Mouse (Mus musculus) limb, embryonic 14.5 days (tissue): ENCODE measurements around the gene Kctd14. TPM values are rescaled to one million over a fixed set of nuclear protein-coding genes. Genes with fewer than 3 reads are reported as not detected.

ENCODE experiments used
- ATAC-seq: fragments of 200-750 bp; cut with Nextera tagmentation; 2 replicates; pipeline ENCODE4 v1.8.0; 2017; ENCODE audit warnings: low read depth, moderate number of reproducible peaks, moderate TSS enrichment; ENCODE audit not compliant: low FRiP score
- DNase-seq: peaks from one replicate; pipeline ENCODE4 v3.0.0-alpha.2; 2015; ENCODE audit warnings: low spot score
- H3K27ac ChIP-seq: fragments of 300-500 bp; sonication (generic); replicated peaks from 2 replicates; pipeline ENCODE4 v1.5.1; 2014; ENCODE audit warnings: low read depth, mild to moderate bottlenecking, low read length, moderate library complexity, mixed read lengths
- H3K27me3 ChIP-seq: fragments of 300-500 bp; sonication (generic); 2 replicates; pipeline ENCODE4 v1.6.1; 2014; ENCODE audit warnings: low read length, mixed read lengths; ENCODE audit not compliant: control insufficient read depth, insufficient read depth
- H3K36me3 ChIP-seq: fragments of 300-500 bp; sonication (generic); 2 replicates; pipeline ENCODE4 v1.6.1; 2014; ENCODE audit warnings: mild to moderate bottlenecking, low read length, moderate library complexity, mixed read lengths; ENCODE audit not compliant: control insufficient read depth, insufficient read depth
- H3K4me1 ChIP-seq: fragments of 300-500 bp; sonication (generic); 2 replicates; pipeline ENCODE4 v1.6.1; 2014; ENCODE audit warnings: antibody characterized with exemption, low read length, mixed read lengths; ENCODE audit not compliant: control insufficient read depth, insufficient read depth
- H3K4me2 ChIP-seq: fragments of 300-500 bp; sonication (generic); replicated peaks from 2 replicates; pipeline ENCODE4 v1.6.1; 2014; ENCODE audit warnings: low read depth, mild to moderate bottlenecking, low read length, moderate library complexity; ENCODE audit not compliant: severe bottlenecking
- H3K4me3 ChIP-seq: fragments of 300-500 bp; sonication (generic); replicated peaks from 2 replicates; pipeline ENCODE4 v1.5.1; 2014; ENCODE audit warnings: low read length
- H3K9ac ChIP-seq: fragments of 300-500 bp; sonication (generic); 2 replicates; pipeline ENCODE4 v1.6.1; 2014; ENCODE audit warnings: mild to moderate bottlenecking, low read depth, low read length, moderate library complexity; ENCODE audit not compliant: severe bottlenecking
- H3K9me3 ChIP-seq: fragments of 300-500 bp; sonication (generic); 2 replicates; pipeline ENCODE4 v1.6.1; 2016; ENCODE audit warnings: low read length; ENCODE audit not compliant: control insufficient read depth
- POLR2A ChIP-seq: fragments of 200-500 bp; IDR thresholded peaks from 2 replicates; pipeline ENCODE4 v1.8.0; 2012; ENCODE audit warnings: inconsistent platforms, mild to moderate bottlenecking, moderate library complexity, borderline replicate concordance; ENCODE audit not compliant: insufficient read depth, insufficient read length; ENCODE audit errors: extremely low read depth
- WGBS: fragments of 180-500 bp; shearing (Covaris S2); extraction: QIAGEN DNeasy Blood & Tissue Kit; methylation state at CpG from one replicate; pipeline ENCODE4 v1.1.7; 2014; 5-methylcytosine and 5-hydroxymethylcytosine counted together
- polyA plus RNA-seq, 2 experiments: library from polyadenylated mRNA; depleted of rRNA in 1 of 2; stranded (reverse) in 1 of 2; unstranded in 1 of 2; fragments of >200 nt; fragmentation: Nextera tagmentation in 1 of 2; extraction: Ambion mirVana in 1 of 2; gene quantifications; 2 replicates each; pipeline versions ENCODE4 v1.2.1 to v1.2.3; 2012 to 2014

The Kctd14 gene
- polyA plus RNA-seq, 2 experiments = 3.2 TPM

GRCm38 (mm10) chr7:97483378-97483777 lies 32.3 kb downstream of the Kctd14 start:
- Histone ChIP-seq H3K9ac (no peak overlapping the region; the same call in 1 of the 2 replicates), H3K27ac (no peak overlapping the region), H3K36me3 (peaks cover 33% of the 10 kb centered on the region), H3K4me2 (no peak overlapping the region), H3K4me1 (peaks cover 10% of the 10 kb centered on the region), H3K4me3 (no peak overlapping the region), H3K9me3 (no peaks in the 10 kb centered on the region), H3K27me3 (no peaks in the 10 kb centered on the region)
- ATAC-seq (no peak), DNase-seq (no peak)
- 89% methylated on average over 2 of the region's 2 CpGs for WGBS
- TF ChIP-seq POLR2A = no peak

DNA sequence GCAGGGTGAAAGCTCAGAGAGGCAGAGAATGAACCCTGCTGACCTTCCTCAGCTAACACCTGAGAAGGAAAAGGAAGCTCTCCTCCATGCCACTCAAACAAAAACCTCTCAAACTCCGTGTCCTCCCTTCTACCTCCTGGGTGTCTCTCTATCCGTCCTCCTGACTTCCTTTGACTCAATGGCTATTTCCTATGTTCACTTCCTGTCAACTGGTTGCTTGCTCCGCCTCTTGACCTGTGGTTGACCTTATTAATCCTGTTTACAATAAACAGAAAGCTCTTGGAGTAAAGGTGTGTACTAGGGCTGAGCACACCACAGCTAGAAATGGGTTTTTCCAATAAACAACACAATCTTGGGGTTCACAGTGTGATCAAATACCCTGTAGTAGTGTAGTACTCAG lies 40.0 kb downstream of the Kctd14 start:
- H3K36me3 ChIP-seq = peaks cover 66% of the 10 kb centered on the region
- H3K4me3 ChIP-seq = no peak overlapping the region
- DNase-seq (no peak), ATAC-seq (no peak)
- H3K27ac ChIP-seq = no peak overlapping the region
- H3K4me2 ChIP-seq = no peak overlapping the region
- no peaks in the 10 kb centered on the region for H3K4me1 ChIP-seq
- no peaks in the 10 kb centered on the region for H3K27me3 ChIP-seq
- no peak overlapping the region for H3K9ac ChIP-seq
- TF ChIP-seq POLR2A = no peak
- no peaks in the 10 kb centered on the region for H3K9me3 ChIP-seq
- WGBS = 58% methylated on average over 3 of the region's 3 CpGs

DNA sequence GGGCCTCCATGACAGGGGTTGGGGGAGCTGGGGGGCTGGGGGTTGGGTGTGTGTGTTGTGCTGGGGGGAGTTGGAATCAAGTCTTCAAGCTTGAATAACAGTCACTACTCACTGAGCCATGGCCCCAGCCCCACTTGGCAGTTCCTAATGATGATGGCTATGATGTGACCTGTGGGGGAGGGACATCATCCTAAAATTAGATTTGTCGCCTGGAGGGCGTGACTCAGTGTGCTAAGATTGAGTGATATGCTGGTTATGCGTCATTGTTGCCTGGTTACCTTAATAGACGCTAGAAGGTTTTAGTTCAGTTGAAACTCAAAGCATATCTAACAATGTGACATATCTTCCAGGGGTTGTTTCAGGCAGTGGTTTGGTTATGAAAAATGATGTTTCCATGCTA lies 41.3 kb downstream of the Kctd14 start:
- Histone ChIP-seq H3K9me3 (no peaks in the 10 kb centered on the region), H3K36me3 (peaks cover 55% of the 10 kb centered on the region), H3K4me2 (no peak overlapping the region), H3K4me1 (no peaks in the 10 kb centered on the region), H3K27me3 (no peaks in the 10 kb centered on the region), H3K27ac (no peak overlapping the region), H3K9ac (no peak overlapping the region), H3K4me3 (no peak overlapping the region)
- DNase-seq (no peak), ATAC-seq (no peak)
- no peak for TF ChIP-seq POLR2A
- 95% methylated on average over 4 of the region's 4 CpGs for WGBS

DNA sequence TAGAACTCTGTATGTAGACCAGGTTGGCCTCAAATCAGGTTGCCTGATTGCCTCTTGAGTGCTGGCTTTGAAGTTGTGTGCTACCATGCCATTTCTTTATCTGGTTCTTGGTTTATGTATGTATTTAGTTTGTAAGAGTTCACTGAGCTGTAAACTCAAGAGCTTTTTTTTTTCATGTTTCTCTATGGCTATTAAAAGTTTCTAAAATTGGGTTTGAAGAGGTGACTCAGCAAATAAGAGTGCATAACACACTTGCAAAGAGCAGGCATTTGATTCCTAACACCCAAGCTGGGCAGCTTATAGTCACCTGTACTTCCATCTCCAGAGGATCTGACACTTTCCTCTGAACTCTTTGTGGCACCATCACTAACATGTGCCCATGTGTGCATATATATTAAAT lies 43.9 kb downstream of the Kctd14 start:
- TF ChIP-seq POLR2A = no peak
- ATAC-seq = no peak
- Histone ChIP-seq H3K27ac (no peak overlapping the region), H3K9ac (no peak overlapping the region), H3K4me3 (no peak overlapping the region), H3K4me2 (no peak overlapping the region), H3K36me3 (peaks cover 52% of the 10 kb centered on the region), H3K4me1 (no peaks in the 10 kb centered on the region), H3K27me3 (no peaks in the 10 kb centered on the region), H3K9me3 (no peaks in the 10 kb centered on the region)
- DNase-seq = no peak

DNA sequence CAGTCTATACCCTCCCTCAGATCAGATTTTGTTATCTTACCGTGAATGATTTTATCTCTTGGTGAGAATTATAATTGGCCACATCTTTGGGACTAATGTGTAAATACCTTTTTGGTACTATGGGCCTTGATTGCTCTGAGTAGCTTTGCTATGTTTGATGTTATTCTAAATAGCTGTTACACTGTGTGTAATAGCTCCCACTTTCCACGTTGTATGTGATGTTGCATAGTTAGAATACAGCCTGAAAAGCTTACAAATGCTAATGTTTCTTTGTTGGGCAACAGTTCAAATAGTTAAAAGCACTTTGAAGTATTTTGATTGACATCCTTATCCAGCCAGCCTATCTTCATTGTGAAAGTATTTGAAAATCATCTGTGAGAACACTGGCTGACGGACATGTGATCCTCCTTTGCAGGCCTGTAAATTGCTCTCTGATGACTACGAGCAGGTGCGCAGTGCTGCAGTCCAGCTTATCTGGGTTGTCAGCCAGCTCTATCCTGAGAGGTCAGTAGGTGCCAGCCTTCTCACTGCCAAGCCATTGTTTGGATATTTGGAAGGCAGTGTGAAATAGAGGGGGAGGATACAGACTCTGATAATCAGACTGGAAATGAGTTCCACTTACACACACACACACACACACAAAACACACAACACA lies 49.6 kb downstream of the Kctd14 start:
- H3K9me3 ChIP-seq = no peaks in the 10 kb centered on the region
- ATAC-seq = no peak
- H3K4me1 ChIP-seq = no peaks in the 10 kb centered on the region
- no peak overlapping the region for H3K4me3 ChIP-seq
- H3K9ac ChIP-seq = no peak overlapping the region
- no peak for TF ChIP-seq POLR2A
- H3K36me3 ChIP-seq = peaks cover 38% of the 10 kb centered on the region
- H3K27ac ChIP-seq = no peak overlapping the region
- WGBS = 80% methylated on average over 5 of the region's 5 CpGs
- no peak overlapping the region for H3K4me2 ChIP-seq
- no peaks in the 10 kb centered on the region for H3K27me3 ChIP-seq
- DNase-seq = no peak

Other genes starting within 250 kb of the Kctd14 start
- 8.6 and 11.0 TPM in 2 replicates for gene Usp35, start 119.3 kb upstream of the Kctd14 start, polyA plus RNA-seq (2012; rRNA removed)
- gene Usp35, start 119.3 kb upstream of the Kctd14 start, polyA plus RNA-seq (2014; fragmentation: Nextera tagmentation; extraction: Ambion mirVana) = 2.5 and 3.3 TPM in 2 replicates
- 5.5 and 6.8 TPM in 2 replicates for gene Kctd21, start 119.0 kb upstream of the Kctd14 start, polyA plus RNA-seq (2012; rRNA removed)
- gene Kctd21, start 119.0 kb upstream of the Kctd14 start, polyA plus RNA-seq (2014; fragmentation: Nextera tagmentation; extraction: Ambion mirVana) = 5.2 and 5.4 TPM in 2 replicates
- 53.8 and 55.8 TPM in 2 replicates for gene Alg8, start 79.7 kb upstream of the Kctd14 start, polyA plus RNA-seq (2012; rRNA removed)
- 29.0 and 31.8 TPM in 2 replicates for gene Alg8, start 79.7 kb upstream of the Kctd14 start, polyA plus RNA-seq (2014; fragmentation: Nextera tagmentation; extraction: Ambion mirVana)
- gene Ndufc2, start 51.3 kb upstream of the Kctd14 start, polyA plus RNA-seq (2012; rRNA removed) = 221 and 228 TPM in 2 replicates
- 336 and 357 TPM in 2 replicates for gene Ndufc2, start 51.3 kb upstream of the Kctd14 start, polyA plus RNA-seq (2014; fragmentation: Nextera tagmentation; extraction: Ambion mirVana)
- 0.29 and 0.30 TPM in 2 replicates for gene Thrsp, start 33.6 kb upstream of the Kctd14 start, polyA plus RNA-seq (2012; rRNA removed)
- gene Thrsp, start 33.6 kb upstream of the Kctd14 start, polyA plus RNA-seq (2014; fragmentation: Nextera tagmentation; extraction: Ambion mirVana) = 0.41 and 0.48 TPM in 2 replicates
- 75.8 and 102 TPM in 2 replicates for gene Ints4, start 29.6 kb downstream of the Kctd14 start, polyA plus RNA-seq (2012; rRNA removed)
- 50.6 and 55.7 TPM in 2 replicates for gene Ints4, start 29.6 kb downstream of the Kctd14 start, polyA plus RNA-seq (2014; fragmentation: Nextera tagmentation; extraction: Ambion mirVana)
- gene Aamdc, start 128.2 kb downstream of the Kctd14 start, polyA plus RNA-seq (2012; rRNA removed) = 41.1 and 57.3 TPM in 2 replicates
- gene Aamdc, start 128.2 kb downstream of the Kctd14 start, polyA plus RNA-seq (2014; fragmentation: Nextera tagmentation; extraction: Ambion mirVana) = 81.0 and 85.1 TPM in 2 replicates
- gene Rsf1, start 128.6 kb downstream of the Kctd14 start, polyA plus RNA-seq (2012; rRNA removed) = 8.9 and 12.2 TPM in 2 replicates
- 19.8 and 24.4 TPM in 2 replicates for gene Rsf1, start 128.6 kb downstream of the Kctd14 start, polyA plus RNA-seq (2014; fragmentation: Nextera tagmentation; extraction: Ambion mirVana)
- gene Clns1a, start 245.3 kb downstream of the Kctd14 start, polyA plus RNA-seq (2012; rRNA removed) = 98.5 and 107 TPM in 2 replicates
- gene Clns1a, start 245.3 kb downstream of the Kctd14 start, polyA plus RNA-seq (2014; fragmentation: Nextera tagmentation; extraction: Ambion mirVana) = 193 and 199 TPM in 2 replicates